Mouse (Mus musculus): ENCODE measurements around the gene Krtap28-10. TPM values are rescaled to one million over a fixed set of nuclear protein-coding genes. Genes with fewer than 3 reads are reported as not detected.
A peak's percentile ranks its signal among the peaks of the same experiment; 100 is the strongest.

The Krtap28-10 gene
- not detected for total RNA-seq (2022)

DNA sequence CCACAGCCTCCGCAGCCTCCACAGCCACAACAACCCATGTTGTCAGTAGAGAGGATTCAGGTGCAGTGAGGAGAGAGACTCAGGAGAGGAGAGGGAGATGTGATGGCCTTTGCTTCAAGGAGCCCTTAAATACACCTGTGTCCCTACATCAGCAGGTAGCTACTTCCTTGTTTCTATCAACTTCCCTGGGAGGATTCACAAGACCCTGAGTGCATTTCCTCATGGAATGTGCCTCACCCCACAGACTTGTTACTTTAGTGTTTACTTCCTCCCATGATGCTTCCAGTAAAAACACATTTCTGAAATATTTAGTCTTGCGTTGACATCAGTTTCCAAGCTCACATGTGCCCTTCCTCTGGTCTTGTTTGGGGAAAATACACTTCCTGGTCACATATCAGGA, at the start of gene Krtap28-10:
Gene Krtap28-10, minus strand, starts transcription at position 101 of the 400 bp plus-strand sequence.
- no peak for DNase-seq (ENCODE audit: low spot score)

DNA sequence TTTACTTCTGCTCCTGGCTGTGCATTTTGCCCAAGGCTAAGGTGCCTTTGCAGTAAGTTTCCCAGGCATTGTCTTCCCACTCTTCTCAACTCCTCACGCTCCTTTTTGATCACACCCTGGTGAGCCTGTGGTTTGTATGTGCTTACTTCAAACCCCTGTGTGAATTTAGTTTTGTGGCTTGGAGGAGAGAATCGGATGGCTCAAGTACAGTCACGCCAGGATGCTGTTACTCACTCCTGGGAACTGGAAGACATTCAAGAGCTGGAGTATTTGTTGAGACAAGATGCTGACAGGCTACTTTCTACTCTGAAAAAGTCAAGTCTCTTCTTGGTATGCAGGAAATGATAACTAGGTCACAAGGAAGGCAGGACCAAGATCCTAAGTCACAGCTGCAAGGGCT, 49.0 kb upstream of the Krtap28-10 start:
- no peak for DNase-seq (ENCODE audit: low spot score)

DNA sequence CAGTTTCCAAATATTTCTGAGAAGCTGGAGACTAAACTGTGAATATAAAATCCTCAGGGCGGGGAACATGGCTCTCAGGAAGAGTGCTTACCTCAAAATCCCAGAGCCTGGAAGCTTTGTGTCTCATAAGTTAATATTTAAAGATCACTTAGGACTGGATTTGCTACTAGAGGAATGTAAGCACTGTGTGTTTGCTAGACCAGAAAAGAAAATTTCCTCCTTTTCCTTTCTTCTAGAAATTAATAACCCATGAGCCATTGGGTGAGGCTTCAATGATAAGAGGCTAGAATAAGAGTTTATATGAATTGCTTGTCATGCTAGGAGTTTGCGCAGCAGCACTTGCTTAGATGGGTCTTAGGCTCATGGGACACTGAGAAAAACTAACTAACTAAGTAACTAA, 42.5 kb upstream of the Krtap28-10 start:
- no peak for DNase-seq (ENCODE audit: low spot score)

DNA sequence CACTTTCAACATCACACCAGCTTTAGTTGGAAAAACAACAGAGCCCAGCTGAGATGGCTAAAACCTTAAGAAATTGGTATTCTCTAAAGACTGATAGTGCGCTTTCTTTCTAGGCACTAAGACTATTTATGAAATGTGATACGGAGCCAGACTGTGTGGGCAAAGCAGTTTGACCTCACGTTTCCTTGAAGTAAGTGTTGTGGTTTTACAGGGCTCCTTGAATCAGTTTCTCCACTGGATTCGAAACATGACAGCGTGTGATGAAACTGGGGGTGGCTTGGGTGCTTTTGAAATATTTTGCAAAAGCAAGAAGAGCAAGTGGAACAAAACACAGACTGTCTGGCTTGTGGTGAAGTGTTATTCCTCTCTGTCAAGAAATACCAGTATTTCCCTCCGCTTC, 34.7 kb upstream of the Krtap28-10 start:
- DNase-seq (ENCODE audit: low spot score) = no peak

DNA sequence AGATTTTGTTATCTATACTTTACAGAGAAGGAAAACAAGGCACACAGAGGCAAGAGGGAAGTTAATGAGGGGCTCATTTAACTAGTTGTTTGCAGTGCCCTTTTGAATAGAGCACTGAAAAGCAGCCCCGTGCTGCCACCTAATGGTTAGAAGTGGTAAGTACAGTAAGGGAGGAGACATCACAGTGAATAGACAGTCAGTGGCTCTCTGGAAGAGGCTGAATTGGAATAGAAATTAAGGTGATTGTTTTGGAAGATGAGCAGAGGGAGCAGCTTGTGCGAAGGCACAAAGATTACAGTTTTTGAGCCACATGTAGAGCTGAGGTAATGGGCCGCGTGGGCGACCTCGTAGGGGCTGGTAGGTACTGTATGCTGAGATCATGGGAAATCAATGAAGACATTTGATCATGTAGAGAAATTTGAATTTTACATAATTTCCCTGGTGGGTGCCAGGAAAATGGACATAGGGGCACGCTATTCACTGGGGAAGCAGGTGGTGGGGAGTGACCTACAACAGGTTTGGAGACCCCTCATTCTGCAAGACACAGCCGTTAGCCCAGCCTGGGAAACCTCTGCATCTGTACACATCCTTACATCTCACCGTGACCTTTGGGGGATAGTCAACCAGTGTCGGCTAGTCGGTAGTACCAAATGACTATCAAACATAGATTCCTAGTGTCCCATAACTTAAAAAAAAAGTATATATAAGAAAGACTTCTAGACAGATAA, 34.1 kb upstream of the Krtap28-10 start:
- DNase-seq (ENCODE audit: low spot score) = no peak

DNA sequence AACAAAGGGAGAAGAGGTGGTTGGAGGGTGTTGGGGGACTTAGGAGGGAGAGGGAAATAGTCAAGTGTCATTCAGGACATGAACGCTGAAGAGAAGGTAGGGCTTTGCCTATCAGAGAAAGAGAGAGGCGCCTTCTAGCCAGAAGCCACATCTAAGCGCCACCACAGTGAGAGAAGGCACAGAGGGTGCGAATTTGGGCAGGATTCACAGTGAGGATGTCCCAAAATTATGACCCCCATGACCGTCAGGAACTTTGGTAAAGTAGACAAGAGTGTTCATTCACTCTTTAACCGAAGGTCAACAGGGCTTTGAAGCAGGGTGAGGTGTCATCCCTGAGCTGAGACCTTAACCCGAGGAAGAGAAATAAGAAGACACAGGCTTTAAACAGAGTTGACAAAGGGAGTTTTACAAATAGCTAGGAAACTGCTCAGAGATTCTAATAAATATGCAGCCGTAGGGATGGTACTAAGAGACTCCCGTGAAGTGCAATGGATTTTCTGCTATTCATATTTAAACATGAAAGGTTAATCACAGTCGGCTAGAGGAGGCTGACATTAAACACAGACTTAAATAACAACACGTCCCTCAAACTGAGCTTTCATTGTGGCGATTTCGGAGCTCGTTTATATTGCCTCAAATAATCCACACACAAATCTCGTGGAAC, 33.4 kb upstream of the Krtap28-10 start:
- DNase-seq (ENCODE audit: low spot score) = no peak

DNA sequence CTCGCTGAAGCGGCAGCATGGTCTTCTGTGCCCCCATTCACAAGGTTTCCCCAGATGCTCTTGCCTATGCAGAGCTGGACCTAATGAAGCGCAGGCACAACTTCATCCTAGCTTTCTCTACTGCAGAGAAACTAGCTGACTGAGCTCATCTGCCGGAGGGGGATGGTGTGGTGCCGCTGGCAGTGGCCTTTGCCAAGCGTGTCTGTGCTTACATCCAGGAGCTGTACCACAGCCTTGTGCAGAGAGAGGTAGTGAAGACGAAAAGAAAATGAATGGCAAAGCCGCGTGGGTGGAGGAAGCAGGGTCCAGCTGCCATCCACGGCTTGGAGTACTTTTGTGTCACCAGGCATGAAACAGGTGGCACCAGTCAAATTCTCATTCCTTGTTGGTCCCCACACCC, 24.9 kb upstream of the Krtap28-10 start:
- no peak for DNase-seq (ENCODE audit: low spot score)

DNA sequence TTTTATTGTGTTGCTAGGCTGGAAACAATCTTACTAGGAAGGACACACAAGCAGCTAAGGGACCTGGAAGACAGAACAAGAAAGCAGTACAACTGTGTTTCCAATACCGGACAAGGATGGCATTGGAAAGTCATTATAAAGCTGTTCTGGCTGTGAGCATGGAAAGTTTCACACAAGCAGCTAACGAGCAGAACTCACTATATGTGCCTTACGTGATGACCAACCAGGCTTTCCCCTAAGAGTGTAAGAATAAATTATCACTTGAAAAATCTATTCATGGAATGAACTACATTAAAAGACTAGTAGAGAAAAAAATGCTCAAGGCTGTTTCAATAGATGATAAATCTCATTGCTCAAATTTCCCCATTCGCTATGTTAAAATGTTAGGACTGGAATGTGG, 24.3 kb upstream of the Krtap28-10 start:
- DNase-seq (ENCODE audit: low spot score) = no peak

DNA sequence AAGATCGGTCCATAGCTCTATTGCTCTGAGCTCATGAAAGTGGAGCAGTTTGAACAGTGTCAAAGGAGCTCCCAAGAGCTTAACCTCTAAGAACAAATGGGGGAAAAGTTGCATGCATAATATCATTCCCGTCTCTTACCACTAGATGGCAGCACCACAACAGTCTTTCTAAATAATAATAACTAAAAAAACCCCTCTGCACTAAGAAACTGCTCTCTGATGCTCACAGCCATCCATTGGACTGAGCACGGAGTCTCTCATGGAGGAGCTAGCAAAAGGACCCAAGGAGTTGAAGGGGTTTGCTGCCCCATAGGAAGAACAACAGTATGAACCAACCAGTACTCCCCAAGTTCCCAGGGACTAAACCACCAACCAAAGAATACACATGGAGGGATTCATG, 22.6 kb upstream of the Krtap28-10 start:
- DNase-seq (ENCODE audit: low spot score) = peak; percentile 3

DNA sequence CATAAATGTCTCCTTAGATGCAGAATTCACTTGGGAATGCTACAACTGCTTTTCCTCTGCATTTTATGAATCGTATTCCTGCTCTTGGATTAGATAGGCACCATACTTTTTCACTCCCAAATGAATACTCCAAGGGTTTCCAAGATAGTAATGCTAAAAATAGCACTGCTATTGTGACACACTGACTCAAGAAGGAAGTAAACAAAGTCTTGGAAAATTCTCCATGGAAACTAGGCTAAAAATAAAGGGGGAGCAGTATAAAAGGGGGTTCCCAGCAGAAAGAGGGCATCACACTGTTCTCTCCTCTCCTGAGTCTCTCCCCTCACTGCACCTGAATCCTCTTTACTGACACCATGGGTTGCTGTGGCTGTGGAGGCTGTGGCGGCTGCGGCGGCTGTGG, 18.4 kb upstream of the Krtap28-10 start, which contains the start of gene Krtap28-13:
Gene Krtap28-13, plus strand, starts transcription at position 288 of the 400 bp plus-strand sequence.
- peak; percentile 7 for DNase-seq (ENCODE audit: low spot score)

DNA sequence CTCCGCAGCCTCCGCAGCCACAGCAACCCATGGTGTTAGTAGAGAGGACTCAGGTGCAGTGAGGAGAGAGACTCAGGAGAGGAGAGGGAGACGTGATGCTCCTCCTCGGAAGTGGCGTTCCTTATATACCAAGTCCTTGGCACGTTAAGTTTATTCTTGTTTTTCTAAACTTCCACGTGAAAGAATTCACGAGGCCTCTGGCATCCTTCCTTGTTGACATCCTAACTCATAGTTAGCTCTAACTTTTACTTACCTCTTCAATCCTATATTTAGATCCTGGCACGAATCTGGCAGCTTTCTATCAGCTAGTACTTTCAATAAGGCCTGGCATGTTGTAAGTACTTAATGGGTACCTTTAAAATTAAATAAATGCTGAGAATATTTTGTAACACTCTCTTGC, 17.0 kb upstream of the Krtap28-10 start, which contains the start of gene A030005K14Rik:
Gene A030005K14Rik, minus strand, starts transcription at position 101 of the 400 bp plus-strand sequence.
- DNase-seq (ENCODE audit: low spot score) = no peak

DNA sequence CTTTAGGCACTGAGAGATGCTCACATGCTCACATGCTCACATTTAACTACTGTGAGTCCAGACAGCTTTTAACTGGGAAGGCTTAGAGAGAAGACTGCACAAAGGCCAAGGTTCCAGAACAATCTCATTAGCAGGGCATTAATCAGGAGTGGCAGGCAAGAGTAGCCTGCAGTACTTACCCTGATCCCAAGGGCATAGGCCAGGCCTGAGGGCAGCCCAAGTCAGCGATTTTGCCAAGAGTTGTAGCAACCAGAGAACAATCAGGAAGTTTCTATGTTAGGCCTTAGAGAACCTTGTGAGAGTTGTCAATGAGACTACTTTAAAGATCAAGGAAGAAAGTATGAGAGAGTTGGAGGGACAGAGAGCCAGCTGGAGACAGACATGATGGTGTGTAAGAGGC, 16.2 kb upstream of the Krtap28-10 start:
- no peak for DNase-seq (ENCODE audit: low spot score)

DNA sequence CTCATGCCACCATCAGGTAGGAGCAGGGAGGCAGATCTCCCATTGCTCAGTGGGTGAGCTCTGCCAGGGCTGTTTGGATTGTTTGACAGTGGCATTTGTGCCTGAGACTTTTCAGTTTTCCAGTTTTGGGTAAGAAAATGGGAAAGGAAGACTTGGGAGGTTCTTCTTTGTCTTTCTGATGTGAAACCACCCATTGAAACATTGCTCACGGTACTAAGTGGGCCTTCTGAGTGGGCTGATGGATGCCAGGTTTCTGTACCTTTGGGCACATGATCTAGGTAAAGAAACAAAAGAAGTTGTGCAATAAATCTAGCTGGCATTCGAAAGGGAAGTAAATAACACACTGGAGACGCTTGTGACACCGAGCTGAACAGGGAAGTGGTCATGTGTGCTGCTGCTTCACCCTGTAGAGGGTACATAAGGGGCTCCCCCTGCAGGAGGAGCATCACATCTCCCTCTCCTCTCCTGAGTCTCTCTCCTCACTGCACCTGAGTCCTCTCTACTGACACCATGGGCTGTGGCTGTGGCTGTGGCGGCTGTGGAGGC, 2.7 kb upstream of the Krtap28-10 start, which contains the start of gene Gm47969:
Gene Gm47969, plus strand, starts transcription at position 51 of the 546 bp plus-strand sequence.
- no peak for DNase-seq (ENCODE audit: low spot score)

DNA sequence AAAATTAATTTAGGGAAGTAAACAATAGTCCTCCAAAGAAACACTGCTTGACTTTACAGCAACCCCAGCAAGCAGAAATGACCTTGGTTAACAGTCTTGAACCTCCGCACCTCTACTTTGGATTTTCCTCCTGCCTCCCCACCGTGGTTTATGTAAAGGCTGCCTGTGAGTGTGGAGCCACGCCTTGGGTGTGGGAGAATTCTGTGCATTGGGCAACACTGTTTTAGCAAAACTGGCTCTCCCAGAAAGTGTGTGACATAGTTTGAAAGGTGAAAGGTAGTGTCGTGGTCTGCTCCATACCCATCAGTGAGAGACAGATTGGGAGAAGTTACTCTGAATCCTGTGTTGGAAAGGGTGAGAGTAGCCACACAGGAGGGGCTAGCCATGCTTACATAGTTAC, 3.2 kb downstream of the Krtap28-10 start:
- no peak for DNase-seq (ENCODE audit: low spot score)

DNA sequence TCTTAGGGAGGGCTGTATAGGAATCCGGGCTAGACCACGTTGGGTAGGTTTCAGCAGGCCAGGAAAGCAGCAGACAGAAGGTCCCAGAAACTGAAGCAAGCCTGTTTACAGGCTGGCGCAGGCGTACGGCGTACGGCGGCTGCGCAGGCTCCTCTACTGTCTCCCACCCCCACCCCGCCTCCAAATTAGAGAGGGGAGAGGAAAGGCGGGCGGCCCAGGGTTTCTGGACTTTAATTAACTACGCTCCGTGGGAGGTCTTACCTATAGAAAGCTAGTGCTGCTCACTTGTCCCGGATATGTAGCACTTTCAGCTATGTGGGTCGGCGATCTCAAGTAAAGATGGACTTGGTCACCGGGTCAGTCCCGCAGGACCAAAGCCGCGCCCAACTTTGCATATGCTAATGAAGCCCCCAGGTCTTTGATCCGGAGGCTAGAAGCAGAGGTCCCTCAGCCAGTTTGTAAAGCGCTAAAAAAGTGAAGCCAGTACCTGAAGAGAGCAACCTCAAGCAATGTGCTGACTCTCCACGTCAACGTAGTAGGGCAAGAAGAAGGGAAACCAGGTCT, 4.1 kb downstream of the Krtap28-10 start, which contains the start of gene Slc19a3:
Gene Slc19a3, minus strand, starts transcription at position 340 of the 564 bp plus-strand sequence.
- DNase-seq (ENCODE audit: low spot score) = peak; percentile 12

DNA sequence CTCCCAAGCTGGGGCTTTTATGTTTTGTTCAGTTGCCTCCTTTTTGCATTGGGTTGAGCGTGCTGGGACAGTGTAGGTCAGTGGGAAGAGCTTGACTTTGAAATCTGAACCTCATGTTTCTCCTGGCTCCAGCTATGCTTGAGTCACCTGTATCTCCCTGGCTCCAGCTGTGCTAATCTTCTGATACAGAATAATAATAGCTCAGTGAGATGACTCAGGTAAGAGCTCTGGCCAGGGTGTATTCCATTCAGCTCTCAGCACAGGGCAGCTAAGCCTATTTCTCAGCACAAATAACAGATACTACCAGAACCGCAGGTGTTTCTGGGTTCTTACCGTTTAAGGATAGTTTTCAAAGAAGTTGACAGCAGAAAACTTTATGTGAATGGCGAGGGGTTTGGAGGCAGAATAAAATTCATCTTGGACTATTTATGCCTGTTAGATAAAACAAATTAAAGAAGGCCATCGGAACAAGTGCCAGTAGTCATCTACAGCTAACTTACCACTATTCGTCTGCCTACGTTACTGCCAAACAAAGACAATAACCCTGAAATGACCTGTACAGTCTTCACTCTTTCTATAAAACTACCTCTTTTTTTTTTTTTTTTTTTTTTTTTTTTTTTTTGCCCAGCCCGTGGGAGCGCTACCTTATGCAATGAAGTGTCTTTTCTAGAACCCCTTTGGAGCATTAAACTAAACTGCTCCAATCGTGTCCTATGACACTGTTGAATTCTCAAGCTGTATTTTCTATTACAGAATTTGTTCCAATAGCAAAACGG, 5.2 kb downstream of the Krtap28-10 start:
- DNase-seq (ENCODE audit: low spot score) = no peak

DNA sequence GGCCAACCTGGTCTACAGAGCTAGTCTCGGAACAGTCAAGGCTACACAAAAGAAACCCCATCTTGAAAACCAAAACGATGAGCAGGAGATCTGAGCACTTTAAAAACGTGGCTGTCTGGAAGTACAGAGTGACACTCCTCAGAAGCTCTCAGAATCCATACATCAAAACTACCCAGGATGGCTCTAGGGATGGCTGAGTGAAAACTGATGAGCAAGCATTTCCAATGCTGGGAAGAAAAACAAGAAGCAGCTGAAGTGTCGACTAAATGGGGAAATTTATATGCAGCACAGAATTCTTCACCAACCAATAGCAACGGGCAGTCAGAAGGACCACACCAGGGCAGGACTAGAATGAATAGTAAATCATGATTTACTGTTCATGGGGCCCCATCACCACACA, 7.8 kb downstream of the Krtap28-10 start:
- DNase-seq (ENCODE audit: low spot score) = no peak

DNA sequence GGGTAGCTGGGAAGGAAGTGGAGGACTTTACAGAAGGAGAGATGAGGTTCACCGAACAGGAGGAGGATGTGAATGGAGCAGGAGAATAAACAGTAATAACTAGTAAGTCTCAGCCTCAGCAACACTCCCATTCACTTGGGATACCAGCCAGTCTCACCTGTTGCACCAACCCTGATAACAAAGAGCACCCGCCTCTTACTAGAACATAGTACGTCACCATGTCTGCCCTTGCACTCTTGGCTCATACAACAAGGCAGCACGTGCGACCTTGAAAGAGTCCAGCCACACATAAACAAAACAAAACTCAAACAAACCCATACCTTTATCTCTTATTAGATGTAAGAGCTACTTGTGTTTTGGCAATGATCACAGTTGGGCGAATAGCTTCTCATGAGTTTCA, 9.8 kb downstream of the Krtap28-10 start:
- no peak for DNase-seq (ENCODE audit: low spot score)

DNA sequence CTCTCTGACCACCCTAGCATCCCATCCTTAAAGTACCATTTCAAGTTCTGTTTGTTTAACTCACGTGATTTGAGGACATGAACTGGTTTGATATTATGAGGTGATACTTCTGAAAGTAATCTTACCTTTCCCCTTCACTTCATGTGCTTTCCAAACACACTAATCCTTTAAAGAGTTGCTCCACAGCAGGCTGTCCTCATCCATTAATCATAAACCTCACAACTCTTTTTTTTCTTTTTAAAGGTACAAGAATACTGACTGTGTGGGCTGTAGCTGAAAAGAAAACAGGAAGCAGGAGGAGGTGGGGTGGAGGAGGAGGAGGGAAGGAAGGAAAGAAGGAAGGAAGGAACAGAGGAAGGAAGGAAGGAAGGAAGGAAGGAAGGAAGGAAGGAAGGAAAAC, 10.3 kb downstream of the Krtap28-10 start:
- no peak for DNase-seq (ENCODE audit: low spot score)

DNA sequence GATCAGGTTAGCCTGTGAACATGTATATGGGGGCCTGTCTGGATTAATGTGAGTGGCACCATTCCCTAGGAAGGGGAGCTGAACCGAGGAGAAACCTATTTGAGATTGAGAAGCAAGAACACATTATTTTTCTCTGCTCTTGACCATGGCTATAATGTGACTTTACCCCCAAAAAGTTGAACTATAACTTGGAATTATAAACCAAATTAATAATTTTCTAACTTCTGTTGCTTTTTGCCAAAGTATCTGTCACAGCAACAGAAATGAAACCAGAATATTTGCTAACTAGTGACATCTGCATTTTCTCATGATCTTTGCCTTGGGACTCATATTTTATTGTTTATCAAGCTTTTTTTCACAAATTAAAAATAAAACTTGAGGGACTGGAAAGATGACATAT, 25.7 kb downstream of the Krtap28-10 start:
- DNase-seq (ENCODE audit: low spot score) = no peak

DNA sequence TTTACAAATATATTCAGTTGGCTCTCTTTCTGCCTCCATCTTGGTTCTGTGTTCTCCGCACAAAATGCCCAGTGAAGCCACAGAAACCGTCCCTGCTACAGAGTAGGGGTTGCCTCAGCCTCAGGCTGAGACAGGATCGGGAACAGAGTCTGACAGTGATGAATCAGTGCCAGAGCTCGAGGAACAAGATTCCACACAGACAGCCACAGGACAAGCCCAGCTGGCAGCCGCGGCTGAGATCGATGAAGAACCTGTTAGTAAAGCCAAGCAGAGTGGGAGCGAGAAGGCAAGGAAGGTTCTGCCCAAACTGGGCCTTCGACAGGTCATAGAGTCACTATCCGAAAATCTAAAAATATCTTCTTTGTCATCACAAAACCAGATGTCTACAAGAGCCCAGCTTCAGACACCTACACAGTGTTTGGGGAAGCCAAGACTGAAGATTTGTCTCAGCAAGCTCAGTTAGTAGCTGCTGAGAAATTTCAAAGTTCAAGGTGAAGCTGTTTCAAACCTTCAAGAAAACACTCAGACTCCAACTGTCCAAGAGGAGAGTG, 26.9 kb downstream of the Krtap28-10 start:
- DNase-seq (ENCODE audit: low spot score) = no peak

Measured in heart, adult 8-10 months (tissue).